Mouse (Mus musculus) myocyte (in vitro differentiated cells): ENCODE data around the gene Coq8b. TPM values are rescaled to one million over a fixed set of nuclear protein-coding genes. Genes with fewer than 3 reads are reported as not detected.

Source experiments
- H3K27me3 ChIP-seq: one replicate; pipeline ENCODE4 v1.6.1; 2011; ENCODE audit not compliant: control insufficient read depth, insufficient read depth, insufficient read length
- H3K36me3 ChIP-seq: one replicate; pipeline ENCODE4 v1.6.1; 2011; ENCODE audit not compliant: control insufficient read depth, insufficient read depth
- H3K4me2 ChIP-seq: one replicate; pipeline ENCODE4 v1.6.1; 2011; ENCODE audit warnings: low read depth, control low read depth
- H3K4me3 ChIP-seq: one replicate; pipeline ENCODE4 v1.5.1; 2011; ENCODE audit warnings: mild to moderate bottlenecking, control low read depth, moderate library complexity
- H3K79me2 ChIP-seq: one replicate; pipeline ENCODE4 v1.6.1; 2011; ENCODE audit not compliant: control insufficient read depth, insufficient read depth
- H3ac ChIP-seq: one replicate; pipeline ENCODE4 v1.6.1; 2011; ENCODE audit not compliant: control insufficient read depth, insufficient read length
- CEBPB ChIP-seq: IDR thresholded peaks from 2 replicates; pipeline ENCODE4 v1.6.1; 2011; ENCODE audit warnings: mild to moderate bottlenecking, moderate library complexity; ENCODE audit not compliant: poor library complexity, insufficient read depth, severe bottlenecking
- E2F4 ChIP-seq: IDR thresholded peaks from one replicate; pipeline ENCODE4 v1.6.1; 2011; ENCODE audit warnings: mild to moderate bottlenecking, control low read depth, moderate library complexity; ENCODE audit not compliant: insufficient read depth
- MAX ChIP-seq: IDR thresholded peaks from one replicate; pipeline ENCODE4 v1.6.1; 2011; ENCODE audit warnings: low read depth, mild to moderate bottlenecking, control low read depth
- MYOD1 ChIP-seq, 3 experiments: IDR thresholded peaks; one replicate each; pipeline ENCODE4 v1.6.1; 2011; ENCODE audit warnings: control low read depth in 2 of 3, low read depth in 2 of 3, mild to moderate bottlenecking in 2 of 3, moderate library complexity in 1 of 3; ENCODE audit not compliant: insufficient read length in 2 of 3, control insufficient read depth in 1 of 3
- MYOG ChIP-seq, 3 experiments: IDR thresholded peaks; one replicate each; pipeline ENCODE4 v1.6.1; 2011; ENCODE audit warnings: control low read depth in 2 of 3, low read depth in 2 of 3, mild to moderate bottlenecking in 2 of 3; ENCODE audit not compliant: insufficient read length in 2 of 3, control insufficient read depth in 1 of 3, insufficient read depth in 1 of 3
- POLR2A ChIP-seq: IDR thresholded peaks from one replicate; pipeline ENCODE4 v1.6.1; 2011; ENCODE audit warnings: low read depth, mild to moderate bottlenecking, control low read depth, moderate library complexity; ENCODE audit not compliant: insufficient read length
- POLR2AphosphoS2 ChIP-seq: IDR thresholded peaks from one replicate; pipeline ENCODE4 v1.6.1; 2011; ENCODE audit warnings: low read depth, control low read depth; ENCODE audit not compliant: insufficient read length
- REST ChIP-seq: IDR thresholded peaks from one replicate; pipeline ENCODE4 v1.6.1; 2011; ENCODE audit warnings: mild to moderate bottlenecking, control low read depth, moderate library complexity; ENCODE audit not compliant: insufficient read depth, insufficient read length
- SRF ChIP-seq: IDR thresholded peaks from one replicate; pipeline ENCODE4 v1.6.1; 2011; ENCODE audit warnings: low read depth; ENCODE audit not compliant: control insufficient read depth, insufficient read length
- TCF12 ChIP-seq: IDR thresholded peaks from one replicate; pipeline ENCODE4 v1.6.1; 2011; ENCODE audit warnings: mild to moderate bottlenecking, control low read depth; ENCODE audit not compliant: poor library complexity, insufficient read depth, severe bottlenecking
- TCF3 ChIP-seq: IDR thresholded peaks from one replicate; pipeline ENCODE4 v1.6.1; 2011; ENCODE audit warnings: low read depth, control low read depth; ENCODE audit not compliant: insufficient read length
- USF1 ChIP-seq: IDR thresholded peaks from one replicate; pipeline ENCODE4 v1.6.1; 2011; ENCODE audit warnings: low read depth, mild to moderate bottlenecking, control low read depth, moderate library complexity
- polyA plus RNA-seq: library from polyadenylated mRNA; unstranded; fragments of >200 nt; fragmentation: generic; extraction: Trizol; gene quantifications from one replicate; pipeline ENCODE4 v1.2.1, GENCODE M21; 2012; ENCODE audit warnings: missing spikeins

Coq8b gene
- polyA plus RNA-seq, 1 experiment = 19.1 TPM

- TF ChIP-seq E2F4 = no peak
- no peak for TF ChIP-seq USF1
- no peak for TF ChIP-seq REST
- TF ChIP-seq TCF3 = no peak
- no peak for TF ChIP-seq POLR2AphosphoS2
- TF ChIP-seq MYOG (IDR thresholded peaks at IDR 0.05; ENCODE audit: control insufficient read depth in 1 of 3, insufficient read depth in 1 of 3, insufficient read length in 2 of 3, low read depth in 2 of 3) = no peak
- TF ChIP-seq POLR2A = no peak
- TF ChIP-seq SRF = no peak
- no peak for TF ChIP-seq TCF12
- no peak for TF ChIP-seq CEBPB
- TF ChIP-seq MAX = no peak
- no peak for TF ChIP-seq MYOD1 (IDR thresholded peaks at IDR 0.05; ENCODE audit: control insufficient read depth in 1 of 3, insufficient read length in 2 of 3, low read depth in 2 of 3)
- no peaks in the 10 kb centered on the region for H3K27me3 ChIP-seq
- H3K36me3 ChIP-seq = no peaks in the 10 kb centered on the region
- no peak overlapping the region for H3K4me3 ChIP-seq
- H3K4me2 ChIP-seq = no peak overlapping the region
- H3ac ChIP-seq = no peak overlapping the region
- H3K79me2 ChIP-seq = peaks cover 24% of the 10 kb centered on the region
Measured at GRCm38 (mm10) chr7:27221939-27222338, 10.9 kb upstream of the Coq8b start.

GRCm38 (mm10) chr7:27222538-27222937 lies 10.3 kb upstream of the Coq8b start:
- TF ChIP-seq POLR2AphosphoS2 (no peak), CEBPB (no peak), MYOD1 (IDR thresholded peaks at IDR 0.05; ENCODE audit: control insufficient read depth in 1 of 3, insufficient read length in 2 of 3, low read depth in 2 of 3) (no peak), USF1 (no peak)
- no peak overlapping the region for H3K4me3 ChIP-seq
- no peaks in the 10 kb centered on the region for H3K27me3 ChIP-seq
- H3K4me2 ChIP-seq = no peak overlapping the region
- H3K36me3 ChIP-seq = no peaks in the 10 kb centered on the region
- no peak overlapping the region for H3ac ChIP-seq
- H3K79me2 ChIP-seq = peaks cover 30% of the 10 kb centered on the region

GRCm38 (mm10) chr7:27224877-27225575 lies 7.8 kb upstream of the Coq8b start:
- TF ChIP-seq TCF3 (no peak), E2F4 (no peak), MYOD1 (IDR thresholded peaks at IDR 0.05; ENCODE audit: control insufficient read depth in 1 of 3, insufficient read length in 2 of 3, low read depth in 2 of 3) (peak in 1 of 3 experiments; percentile 61), POLR2A (no peak), MAX (no peak), TCF12 (no peak), MYOG (IDR thresholded peaks at IDR 0.05; ENCODE audit: control insufficient read depth in 1 of 3, insufficient read depth in 1 of 3, insufficient read length in 2 of 3, low read depth in 2 of 3) (peak in 1 of 3 experiments; percentile 55), CEBPB (no peak), SRF (no peak), POLR2AphosphoS2 (no peak)

GRCm38 (mm10) chr7:27227276-27227675 lies 5.5 kb upstream of the Coq8b start:
- peaks cover 35% of the 10 kb centered on the region for H3K79me2 ChIP-seq
- H3K4me2 ChIP-seq = peak overlapping the region; percentile 95
- peak overlapping the region; percentile 80 for H3ac ChIP-seq
- H3K27me3 ChIP-seq = no peaks in the 10 kb centered on the region
- no peaks in the 10 kb centered on the region for H3K36me3 ChIP-seq
- H3K4me3 ChIP-seq = peak overlapping the region; percentile 67
- TF ChIP-seq E2F4 = no peak
- TF ChIP-seq TCF3 = no peak
- TF ChIP-seq REST = no peak
- TF ChIP-seq POLR2A = no peak
- TF ChIP-seq MYOD1 (IDR thresholded peaks at IDR 0.05; ENCODE audit: control insufficient read depth in 1 of 3, insufficient read length in 2 of 3, low read depth in 2 of 3) = no peak
- no peak for TF ChIP-seq MYOG (IDR thresholded peaks at IDR 0.05; ENCODE audit: control insufficient read depth in 1 of 3, insufficient read depth in 1 of 3, insufficient read length in 2 of 3, low read depth in 2 of 3)
- no peak for TF ChIP-seq TCF12
- no peak for TF ChIP-seq MAX
- TF ChIP-seq CEBPB = no peak
- TF ChIP-seq POLR2AphosphoS2 = no peak
- no peak for TF ChIP-seq SRF
- TF ChIP-seq USF1 = no peak

More at GRCm38 (mm10) chr7:27224877-27225575, 7.8 kb upstream of the Coq8b start:
- Histone ChIP-seq H3K79me2 (peaks cover 35% of the 10 kb centered on the region), H3K4me2 (peak overlapping the region; percentile 95), H3K4me3 (peak overlapping the region; percentile 67), H3K27me3 (no peaks in the 10 kb centered on the region), H3ac (no peak overlapping the region), H3K36me3 (no peaks in the 10 kb centered on the region)
